Mouse (Mus musculus): ENCODE measurements around the gene St8sia6.
"Not testable (repeated sequence)": the region's sequence is repeated elsewhere in the genome, so short reads cannot be mapped to it uniquely, and the experiment has no call there.

St8sia6 gene

GRCm38 (mm10) chr2:13630136-13630832 is 163.6 kb downstream of the St8sia6 start:
- DNase-seq (ENCODE audit: low spot score in 2 of 2), result no peak

DNA sequence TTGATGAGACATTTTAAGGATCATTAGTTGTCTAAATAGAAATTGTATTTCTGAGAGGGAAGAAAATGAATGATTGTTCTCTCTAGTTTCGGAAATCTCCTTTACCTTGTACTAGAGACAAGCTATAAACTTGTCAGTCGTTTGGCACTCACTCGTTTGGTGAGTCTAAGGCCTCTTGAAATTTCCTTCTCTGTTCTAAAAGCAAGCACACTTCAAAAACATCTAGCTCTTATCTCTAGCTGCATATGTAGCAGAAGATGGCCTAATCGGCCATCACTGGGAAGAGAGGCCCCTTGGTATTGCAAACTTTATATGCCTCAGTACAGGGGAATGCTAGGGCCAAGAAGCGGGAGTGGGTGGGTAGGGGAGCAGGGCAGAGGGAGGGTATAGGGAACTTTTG is 190.2 kb downstream of the St8sia6 start:
- not testable (repeated sequence) for DNase-seq (ENCODE audit: low spot score in 2 of 2)

GRCm38 (mm10) chr2:13603093-13603492 is 190.8 kb downstream of the St8sia6 start:
- DNase-seq (ENCODE audit: low spot score in 2 of 2), result no peak
